10 mouse cellular contexts compared by ENCODE assay signal in genomic region chr2:76449836-76450355, GRCm38 (mm10). TPM values are rescaled to one million over a fixed set of nuclear protein-coding genes. Genes with fewer than 3 reads are reported as not detected.
"Had no signal": no experiment of that assay in that cellular context is flagged by ENCODE, and none has a peak within 500 bp of the region (broad histone marks: within the 10 kb centered on the region; RNA-seq: fewer than 3 reads in every experiment).

No protein-coding gene starts in this region.

- H3K36me3 ChIP-seq: kidney, embryonic 15.5 days; limb, embryonic 15.5 days; liver, embryonic 12.5 days; lung, embryonic 15.5 days; midbrain, embryonic 13.5 days had no signal

- H3K27ac ChIP-seq: kidney, embryonic 15.5 days; left cerebral cortex, adult 2 months; limb, embryonic 15.5 days; liver, embryonic 12.5 days; lung, embryonic 15.5 days; midbrain, embryonic 13.5 days had no signal

- H3K4me1 ChIP-seq: kidney, embryonic 15.5 days; limb, embryonic 15.5 days; liver, embryonic 12.5 days; lung, embryonic 15.5 days; midbrain, embryonic 13.5 days had no signal

- H3K27me3 ChIP-seq: kidney, embryonic 15.5 days; limb, embryonic 15.5 days; liver, embryonic 12.5 days; lung, embryonic 15.5 days; midbrain, embryonic 13.5 days had no signal

- H3K9me3 ChIP-seq: kidney, embryonic 15.5 days; limb, embryonic 15.5 days; liver, embryonic 12.5 days; lung, embryonic 15.5 days; midbrain, embryonic 13.5 days had no signal

- DNase-seq: kidney, postnatal 14 days; right cerebral cortex, postnatal 14 days; thymus, postnatal 36 days had no signal

- H3K4me3 ChIP-seq: kidney, embryonic 15.5 days; left cerebral cortex, adult 2 months; limb, embryonic 15.5 days; liver, embryonic 12.5 days; lung, embryonic 15.5 days; midbrain, embryonic 13.5 days had no signal

RNA-seq across cellular contexts. Expression of gene Osbpl6, which starts 43.6 kb away (rescaled TPM):
- total RNA-seq: megakaryocyte-erythroid progenitor cell, adult 5-6 weeks had no signal
